Mouse (Mus musculus) heart, postnatal 36 days (tissue): Measurements from ENCODE around the gene Ppan. TPM values are rescaled to one million over a fixed set of nuclear protein-coding genes. Genes with fewer than 3 reads are reported as not detected.

Experiments used
- DNase-seq, 2 experiments: peaks; one replicate each; pipeline ENCODE4 v3.0.0; 2021 to 2022
- intact Hi-C: fragments of 180-260 bp; cut with DNase I; formaldehyde crosslinking; loops from one replicate; pipeline ENCODE4 v1.15.1; 2025
- microRNA-seq, 2 experiments: library from miRNA; unstranded; fragments of <30 nt; microRNA quantifications; one replicate each; pipeline ENCODE4 v1.2.0; 2021; ENCODE audit warnings: borderline number of aligned reads in 2 of 2
- total RNA-seq, 2 experiments: library from RNA; stranded (reverse); gene quantifications; 2 replicates each; pipeline ENCODE4 v1.2.3; 2021

The Ppan gene
- total RNA-seq, 2 experiments from 2014 or later: 5.8 to 8.7 TPM

GRCm38 (mm10) chr9:20902174-20902491, 14.2 kb downstream of the Ppan start:
- DNase-seq: no peak
- intact Hi-C loops: loop anchor here (1.0 kb wide), 1 partner anchor 235 kb away; no protein-coding TSS in a partner anchor

DNA sequence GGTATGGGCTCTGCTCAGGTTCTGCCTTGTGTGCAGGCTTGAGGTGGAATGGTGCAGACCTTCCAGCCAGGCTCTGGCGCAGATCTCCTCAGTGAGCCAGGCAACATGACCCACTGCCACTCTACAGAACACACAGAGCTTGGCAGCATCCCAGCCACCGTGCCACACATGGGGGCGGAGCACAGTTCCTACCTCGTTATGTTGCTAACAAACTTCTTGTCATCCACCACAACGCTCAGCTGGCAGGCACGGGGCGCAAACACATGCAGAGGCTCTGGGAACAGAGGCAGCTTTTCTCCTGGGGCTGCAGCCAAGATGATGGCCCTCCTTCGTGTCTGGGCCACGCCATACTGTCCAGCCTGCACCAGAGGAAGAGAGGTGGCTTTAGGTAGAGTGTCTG, 22.0 kb downstream of the Ppan start:
- DNase-seq: peak in 1 of 2 experiments; percentile 22
- intact Hi-C loops: no loop called here

DNA sequence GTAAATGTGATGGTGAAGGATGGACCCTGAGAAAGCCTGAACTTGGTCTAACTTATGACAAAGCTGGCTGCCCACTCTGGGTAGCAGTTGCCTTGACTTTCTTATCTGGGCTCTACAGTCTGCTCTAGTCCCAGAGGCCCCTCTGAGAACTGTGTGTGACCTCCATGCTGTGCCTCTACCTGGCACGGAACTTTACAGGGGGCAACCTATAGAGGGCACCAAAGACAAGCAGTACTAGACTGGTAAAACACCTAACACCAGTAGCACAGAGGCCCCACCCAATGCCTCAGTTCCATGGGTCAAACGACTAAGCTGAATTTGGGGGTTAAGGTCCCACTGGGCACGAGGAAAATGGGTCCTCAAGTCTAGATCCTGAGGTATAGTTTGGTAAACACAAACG, 28.2 kb downstream of the Ppan start:
- DNase-seq: peak; percentile 11 to 21
- intact Hi-C loops: loop anchor here (2.0 kb wide), 1 partner anchor 85 kb away; no protein-coding TSS in a partner anchor

GRCm38 (mm10) chr9:20923258-20923657, 35.3 kb downstream of the Ppan start:
- no peak for DNase-seq
- intact Hi-C loops: no loop called here

Small RNAs within 50 kb of the gene (microRNA-seq; reads per million reads assigned to microRNA genes)
- gene Mir7081: 0 reads per million in 2 experiments

Other genes with a start within 250 kb of the Ppan start
- gene Ubl5, start 245.3 kb upstream of the Ppan start, total RNA-seq: 100 to 1,000 TPM; 219 to 255 TPM
- 10 to 100 TPM; 10.1 to 10.2 TPM for gene Fbxl12, start 243.4 kb upstream of the Ppan start, total RNA-seq
- 10 to 100 TPM; 17.5 to 19.0 TPM for gene Pin1, start 236.1 kb upstream of the Ppan start, total RNA-seq
- gene Olfm2, start 141.8 kb upstream of the Ppan start, total RNA-seq: under 1 TPM; 0.19 to 0.31 TPM
- 10 to 100 TPM; 17.2 to 22.0 TPM for gene Col5a3, start 73.1 kb upstream of the Ppan start, total RNA-seq
- gene Rdh8, start 69.7 kb upstream of the Ppan start, total RNA-seq: not detected
- 1 to 10 TPM; 4.2 to 4.6 TPM for gene A230050P20Rik, start 19.5 kb upstream of the Ppan start, total RNA-seq
- 1 to 10 TPM; 3.9 to 4.0 TPM for gene Angptl6, start 8.4 kb upstream of the Ppan start, total RNA-seq
- gene Eif3g, start 10.4 kb downstream of the Ppan start, total RNA-seq: 100 to 1,000 TPM; 104 to 117 TPM
- gene Dnmt1, start 71.7 kb downstream of the Ppan start, total RNA-seq: 10 to 100 TPM; 13.0 to 13.6 TPM
- gene S1pr2, start 88.6 kb downstream of the Ppan start, total RNA-seq: 1 to 10 TPM; 3.9 to 5.1 TPM
- gene Mrpl4, start 114.6 kb downstream of the Ppan start, total RNA-seq: 100 to 1,000 TPM; 139 to 148 TPM
- 1 to 10 TPM; 8.5 to 9.9 TPM for gene Icam1, start 127.8 kb downstream of the Ppan start, total RNA-seq
- 1 to 10 TPM in 1 of 2 experiments, under 1 TPM in 1; 0.65 to 1.1 TPM for gene Icam4, start 141.2 kb downstream of the Ppan start, total RNA-seq
- gene Icam5, start 143.9 kb downstream of the Ppan start, total RNA-seq: not detected
- gene Zglp1, start 178.9 kb downstream of the Ppan start, total RNA-seq: not detected
- under 1 TPM; 0.17 to 0.33 TPM for gene Gm49373, start 184.9 kb downstream of the Ppan start, total RNA-seq
- 10 to 100 TPM; 34.7 to 38.7 TPM for gene Fdx1l, start 185.4 kb downstream of the Ppan start, total RNA-seq
- gene Gm38431, start 203.8 kb downstream of the Ppan start, total RNA-seq: 1 to 10 TPM in 1 of 2 experiments, under 1 TPM in 1; 0.51 to 1.9 TPM
- 10 to 100 TPM; 25.1 to 27.7 TPM for gene Raver1, start 203.8 kb downstream of the Ppan start, total RNA-seq
- 1 to 10 TPM; 8.2 to 9.6 TPM for gene Tyk2, start 243.1 kb downstream of the Ppan start, total RNA-seq